Mouse (Mus musculus) liver, adult 2 months (tissue): ENCODE measurements at regions not wholly inside any gene's neighbourhood (a gene's known extent, or its start where the extent isn't known, plus 50 kb on each side); places are given as distances from the start of the nearest gene placed in this dataset.
A peak's percentile ranks its signal among the peaks of the same experiment; 100 is the strongest.

ENCODE experiments used
- DNase-seq: peaks from one replicate; pipeline ENCODE4 v3.0.0-alpha.2; 2011; ENCODE audit warnings: low read depth, low spot score; ENCODE audit errors: extremely low read depth
- H3K27ac ChIP-seq: fragments of 200-500 bp; replicated peaks from 2 replicates; pipeline ENCODE4 v1.5.1; 2012; ENCODE audit warnings: low read depth, mild to moderate bottlenecking, control low read depth, inconsistent platforms, low read length; ENCODE audit not compliant: insufficient read depth
- H3K27me3 ChIP-seq: fragments of 200-500 bp; 2 replicates; pipeline ENCODE4 v1.6.1; 2012; ENCODE audit warnings: mild to moderate bottlenecking, moderate library complexity, low read length, inconsistent platforms; ENCODE audit not compliant: control insufficient read depth, insufficient read depth
- H3K36me3 ChIP-seq: fragments of 200-500 bp; 2 replicates; pipeline ENCODE4 v1.6.1; 2012; ENCODE audit warnings: low read length, inconsistent platforms; ENCODE audit not compliant: control insufficient read depth, insufficient read depth
- H3K4me1 ChIP-seq: fragments of 200-500 bp; 2 replicates; pipeline ENCODE4 v1.6.1; 2011; ENCODE audit warnings: low read length; ENCODE audit not compliant: control insufficient read depth, insufficient read depth
- H3K4me3 ChIP-seq: fragments of 200-500 bp; 2 replicates; pipeline ENCODE4 v1.5.1; 2011; ENCODE audit warnings: low read depth, mild to moderate bottlenecking, control low read depth, low read length, moderate library complexity; ENCODE audit not compliant: insufficient read depth
- H3K79me2 ChIP-seq: fragments of 200-500 bp; 2 replicates; pipeline ENCODE4 v1.6.1; 2012; ENCODE audit warnings: inconsistent platforms, mild to moderate bottlenecking, low read length, moderate library complexity; ENCODE audit not compliant: control insufficient read depth, insufficient read depth
- H3K9ac ChIP-seq: fragments of 200-500 bp; 2 replicates; pipeline ENCODE4 v1.6.1; 2012; ENCODE audit warnings: low read depth, mild to moderate bottlenecking, control low read depth, inconsistent platforms, low read length
- CTCF ChIP-seq: fragments of 200-500 bp; IDR thresholded peaks from 2 replicates; pipeline ENCODE4 v1.5.1; 2011; ENCODE audit warnings: low read depth, low read length, control low read depth
- POLR2A ChIP-seq: fragments of 200-500 bp; IDR thresholded peaks from 2 replicates; pipeline ENCODE4 v1.6.1; 2011; ENCODE audit warnings: low read length, control low read depth; ENCODE audit not compliant: insufficient read depth; ENCODE audit errors: extremely low read depth
- WGBS: fragments of 180-500 bp; shearing (Covaris S2); methylation state at CpG from one replicate; pipeline ENCODE4 v1.1.7; 2018; 5-methylcytosine and 5-hydroxymethylcytosine counted together

DNA sequence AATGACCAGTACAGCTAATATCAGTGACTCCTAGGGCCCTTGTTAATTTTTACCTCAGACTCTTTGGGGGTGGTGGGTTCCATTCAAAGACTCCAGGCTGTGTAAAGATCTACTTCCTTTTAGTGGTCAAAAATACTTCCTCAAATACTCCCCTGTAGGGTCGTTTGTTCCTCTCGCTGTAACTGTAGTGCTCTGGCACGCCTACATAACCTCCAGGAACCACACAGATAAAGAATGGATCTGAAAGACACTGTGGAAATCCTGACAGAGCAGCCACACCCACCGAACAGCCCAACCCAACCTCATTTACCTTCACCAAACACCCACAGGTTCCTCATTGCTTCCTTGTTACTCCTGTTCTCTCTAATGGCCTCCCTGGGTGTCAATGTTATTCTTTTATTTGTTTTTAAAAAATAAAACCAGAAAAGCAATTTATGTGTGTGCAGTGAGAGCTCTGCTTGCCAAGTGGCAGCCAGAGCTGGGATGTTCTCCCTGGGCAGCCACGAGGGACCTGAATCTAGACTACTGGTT, 119.7 kb downstream of the Mtx3 start:
- no peaks in the 10 kb centered on the region for H3K36me3 ChIP-seq
- no peak overlapping the region for H3K4me3 ChIP-seq
- no peak for DNase-seq
- no peak for TF ChIP-seq POLR2A
- TF ChIP-seq CTCF, result no peak
- H3K4me1 ChIP-seq, result no peaks in the 10 kb centered on the region
- no peaks in the 10 kb centered on the region for H3K79me2 ChIP-seq
- WGBS, result 63% methylated on average over 5 of the region's 5 CpGs
- H3K27ac ChIP-seq, result no peak overlapping the region
- H3K9ac ChIP-seq, result no peak overlapping the region
- H3K27me3 ChIP-seq, result no peaks in the 10 kb centered on the region; the same call in 1 of the 2 replicates

DNA sequence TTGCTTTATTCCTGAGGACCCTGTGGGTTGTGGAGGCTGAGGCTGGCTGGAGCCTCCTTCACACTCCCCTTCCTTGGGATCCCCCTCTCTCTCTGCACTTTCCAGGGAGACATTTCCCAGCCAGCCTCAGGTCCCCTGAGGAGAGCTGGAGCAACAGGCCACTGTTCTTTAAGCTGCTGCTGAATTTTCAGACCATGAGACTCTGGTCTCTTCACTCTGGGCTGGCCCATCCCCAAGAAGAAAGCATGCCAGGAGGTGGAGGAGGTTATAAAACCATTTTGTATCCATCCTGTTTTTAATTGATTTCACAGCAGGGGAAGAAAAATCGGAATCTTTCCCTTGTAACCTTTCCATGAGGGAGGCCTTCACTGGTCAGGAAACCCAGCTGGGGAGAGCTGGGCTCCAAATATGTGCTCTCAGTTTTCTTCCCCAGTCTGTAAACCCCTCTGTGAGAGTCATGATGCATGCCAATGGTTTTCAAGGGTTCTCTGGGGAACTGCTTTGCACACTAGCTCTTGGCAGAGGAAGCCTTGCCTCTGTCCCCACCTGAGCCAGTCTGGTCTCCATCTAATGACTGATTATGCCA, 122.6 kb downstream of the Mtx3 start:
- H3K27ac ChIP-seq, result no peak overlapping the region
- H3K4me3 ChIP-seq, result no peak overlapping the region
- no peaks in the 10 kb centered on the region for H3K79me2 ChIP-seq
- no peak overlapping the region for H3K9ac ChIP-seq
- TF ChIP-seq POLR2A, result no peak
- no peak for TF ChIP-seq CTCF
- H3K4me1 ChIP-seq, result no peaks in the 10 kb centered on the region
- DNase-seq, result no peak
- no peaks in the 10 kb centered on the region for H3K36me3 ChIP-seq
- no peaks in the 10 kb centered on the region; the same call in 1 of the 2 replicates for H3K27me3 ChIP-seq
- WGBS, result 69% methylated on average over 1 of the region's 1 CpGs

DNA sequence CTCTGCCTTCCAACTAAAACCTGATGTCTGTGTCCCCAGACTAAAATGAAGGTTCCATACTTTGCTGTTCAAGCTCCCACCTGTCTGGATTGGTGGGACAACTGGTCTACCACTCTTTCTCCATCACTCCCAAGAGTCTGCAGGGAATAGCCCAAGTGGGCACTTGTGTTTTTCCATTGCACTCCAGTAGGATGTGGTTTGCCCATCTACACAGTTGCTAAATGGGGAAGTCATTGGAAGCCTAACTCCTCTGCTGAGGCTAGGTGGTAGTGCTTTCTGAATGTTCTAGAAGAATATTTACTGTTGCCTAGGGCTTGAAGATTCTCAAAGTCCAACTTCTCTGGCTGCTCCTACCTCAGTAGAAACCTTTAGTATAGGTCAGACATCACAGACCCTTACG, 125.0 kb downstream of the Mtx3 start:
- H3K79me2 ChIP-seq, result no peaks in the 10 kb centered on the region
- H3K4me1 ChIP-seq, result no peaks in the 10 kb centered on the region
- H3K27me3 ChIP-seq, result no peaks in the 10 kb centered on the region
- TF ChIP-seq CTCF (no peak), POLR2A (no peak)
- 97% methylated on average over 1 of the region's 1 CpGs for WGBS
- DNase-seq, result no peak
- H3K36me3 ChIP-seq, result no peaks in the 10 kb centered on the region
- H3K9ac ChIP-seq, result no peak overlapping the region
- no peak overlapping the region for H3K4me3 ChIP-seq
- no peak overlapping the region for H3K27ac ChIP-seq

DNA sequence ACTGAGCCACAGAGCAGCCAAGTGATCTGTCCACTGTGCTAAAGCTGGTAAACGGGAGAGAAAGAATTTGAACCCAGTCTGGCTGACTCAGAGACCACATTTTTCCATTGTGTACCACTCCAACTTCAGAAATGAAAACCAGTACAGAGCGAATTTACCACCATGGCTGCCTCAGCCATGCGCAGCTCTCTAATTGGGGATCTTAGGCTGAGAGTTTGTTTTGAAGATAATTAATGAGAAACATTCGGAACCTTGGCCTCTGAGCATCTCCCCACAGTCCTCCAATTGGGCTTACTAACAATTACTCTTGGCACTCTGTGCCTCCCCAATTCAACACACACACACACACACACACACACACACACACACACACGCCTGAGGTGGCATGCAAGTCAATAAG, 128.3 kb downstream of the Mtx3 start:
- no peaks in the 10 kb centered on the region for H3K79me2 ChIP-seq
- H3K4me3 ChIP-seq, result no peak overlapping the region
- no peaks in the 10 kb centered on the region for H3K4me1 ChIP-seq
- no peak for DNase-seq
- TF ChIP-seq CTCF (no peak), POLR2A (no peak)
- no peak overlapping the region for H3K27ac ChIP-seq
- no peak overlapping the region for H3K9ac ChIP-seq
- no peaks in the 10 kb centered on the region for H3K27me3 ChIP-seq
- no peaks in the 10 kb centered on the region for H3K36me3 ChIP-seq
- 86% methylated on average over 5 of the region's 5 CpGs for WGBS

- Histone ChIP-seq H3K27me3 (no peaks in the 10 kb centered on the region), H3K79me2 (no peaks in the 10 kb centered on the region), H3K4me1 (no peaks in the 10 kb centered on the region), H3K36me3 (no peaks in the 10 kb centered on the region), H3K27ac (no peak overlapping the region), H3K4me3 (no peak overlapping the region), H3K9ac (no peak overlapping the region)
- WGBS, result 73% methylated on average over 4 of the region's 4 CpGs
- DNase-seq, result no peak
- TF ChIP-seq CTCF, result no peak
- TF ChIP-seq POLR2A, result no peak
Observed at GRCm38 (mm10) chr13:92973791-92974190, 129.2 kb downstream of the Mtx3 start.

- Histone ChIP-seq H3K36me3 (no peaks in the 10 kb centered on the region), H3K27me3 (no peaks in the 10 kb centered on the region), H3K4me1 (no peaks in the 10 kb centered on the region), H3K79me2 (no peaks in the 10 kb centered on the region), H3K9ac (no peak overlapping the region), H3K27ac (no peak overlapping the region), H3K4me3 (no peak overlapping the region)
- 41% methylated on average over 17 of the region's 17 CpGs for WGBS
- TF ChIP-seq POLR2A (no peak), CTCF (peak; percentile 96)
- DNase-seq, result peak; percentile 34
Observed at GRCm38 (mm10) chr13:92986719-92987553, 142.4 kb downstream of the Mtx3 start.
